Mouse (Mus musculus) adrenal gland, adult (tissue): ENCODE data around the gene Gm11938.

ENCODE experiments used
- DNase-seq, 2 experiments: peaks; one replicate each; pipeline ENCODE4 v3.0.0; 2022 to 2023; ENCODE audit warnings: low spot score in 1 of 2; ENCODE audit not compliant: inconsistent age in 2 of 2

The Gm11938 gene

GRCm38 (mm10) chr11:99574106-99574505 lies 29.0 kb downstream of the Gm11938 start:
- DNase-seq, result peak; percentile 50 to 86

DNA sequence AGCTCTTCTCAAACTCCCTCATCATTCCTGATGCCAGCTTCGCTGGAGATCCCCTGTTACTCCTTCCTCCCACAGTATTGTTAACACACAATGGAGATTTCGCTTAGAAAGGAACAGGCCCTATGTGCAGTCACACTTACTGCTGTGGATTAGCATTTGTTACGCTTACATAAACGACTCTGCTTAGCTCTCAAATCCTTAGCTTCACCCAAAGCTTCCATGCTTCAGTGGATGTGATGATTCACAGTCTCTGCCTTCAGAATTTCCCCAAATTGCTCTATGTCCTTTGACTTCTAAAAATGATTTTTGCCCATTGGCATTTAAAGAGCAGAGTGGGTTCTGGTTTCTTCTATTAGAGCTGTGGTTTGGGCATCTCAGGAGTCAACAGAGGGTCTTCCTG lies 29.9 kb downstream of the Gm11938 start:
- no peak for DNase-seq

- no peak for DNase-seq
Measured at GRCm38 (mm10) chr11:99566530-99566929, 36.6 kb downstream of the Gm11938 start, which contains the start of gene Krtap3-1. Gene Krtap3-1, minus strand, starts transcription at chr11:99566630.

DNA sequence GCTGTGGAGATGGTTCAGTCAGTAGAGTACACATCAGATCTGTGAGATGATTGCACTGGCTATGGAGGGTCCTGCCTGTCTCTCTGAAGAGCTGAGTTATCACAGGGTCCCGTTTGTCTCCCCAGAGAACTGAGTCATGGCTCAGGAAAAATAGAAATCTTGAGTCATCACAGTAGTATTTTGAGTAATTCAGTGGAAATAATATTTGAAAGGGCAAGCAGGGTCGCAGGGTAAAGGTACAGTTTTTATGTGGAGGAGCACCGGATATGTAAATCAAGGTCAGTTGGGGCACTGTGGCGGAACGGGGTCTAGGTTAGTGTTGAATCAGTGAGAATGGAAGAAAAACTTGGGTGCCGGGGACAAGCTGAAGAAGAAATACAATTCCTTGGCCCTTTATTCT lies 40.5 kb downstream of the Gm11938 start:
- peak in 1 of 2 experiments; percentile 32 for DNase-seq

- DNase-seq, result no peak
Measured at GRCm38 (mm10) chr11:99559366-99559765, 43.7 kb downstream of the Gm11938 start, which contains the start of gene Gm11939. Gene Gm11939, minus strand, starts transcription at chr11:99559466.

DNA sequence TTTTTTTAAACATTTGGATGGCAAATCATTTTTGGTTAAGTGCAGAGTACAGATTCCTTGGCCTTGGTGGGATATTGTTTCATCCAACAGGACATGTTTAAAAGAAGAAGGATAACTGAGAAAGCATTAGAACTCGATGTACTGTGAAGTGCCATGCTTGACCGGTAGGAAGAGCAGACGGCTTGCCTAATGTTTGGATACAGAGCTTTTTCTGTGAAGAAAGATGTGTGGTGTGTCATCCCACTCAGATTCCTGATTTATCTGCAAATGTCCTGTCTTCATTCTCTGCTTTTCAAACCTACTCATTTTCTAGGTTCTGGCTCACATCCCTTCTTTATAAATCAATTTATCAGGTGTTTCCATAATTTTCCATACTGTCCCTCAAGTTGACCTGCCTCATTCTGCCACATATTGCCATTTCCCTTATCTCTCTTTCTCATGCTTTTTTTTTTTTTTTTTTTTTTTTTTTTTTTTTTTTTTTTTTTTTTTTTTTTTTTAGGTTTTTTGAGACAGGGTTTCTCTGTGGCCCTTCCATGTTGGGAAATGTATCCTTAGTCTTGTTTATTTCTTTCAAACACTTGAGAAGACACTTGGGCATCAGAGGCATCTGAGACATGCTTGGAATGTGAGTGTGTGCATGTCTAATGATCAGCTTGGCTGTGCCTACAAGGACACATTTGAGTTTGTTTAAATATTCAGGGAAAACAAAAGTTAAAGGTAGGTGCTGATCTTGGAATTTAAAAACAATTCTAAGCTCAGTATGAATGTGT lies 44.9 kb downstream of the Gm11938 start:
- no peak for DNase-seq

- no peak for DNase-seq
Measured at GRCm38 (mm10) chr11:99556753-99557152, 46.4 kb downstream of the Gm11938 start, which contains the start of gene Krtap3-2. Gene Krtap3-2, minus strand, starts transcription at chr11:99556853.

- no peak for DNase-seq
Measured at GRCm38 (mm10) chr11:99556195-99556594, 46.9 kb downstream of the Gm11938 start.
